Mouse (Mus musculus): ENCODE measurements around the gene B3gnt8. TPM values are rescaled to one million over a fixed set of nuclear protein-coding genes. Genes with fewer than 3 reads are reported as not detected.
A peak's percentile ranks its signal among the peaks of the same experiment; 100 is the strongest.

B3gnt8 gene
- polyA plus RNA-seq, 1 experiment from 2014 or later: 13.5 TPM

- WGBS: 94% methylated on average over 8 of the region's 8 CpGs
- peaks cover 66% of the 10 kb centered on the region for H3K36me3 ChIP-seq
- H3K4me1 ChIP-seq: no peaks in the 10 kb centered on the region
- no peak overlapping the region for H3K9ac ChIP-seq
- no peak overlapping the region for H3K27ac ChIP-seq (replicated peaks)
- H3K4me2 ChIP-seq (replicated peaks): no peak overlapping the region
- H3K27me3 ChIP-seq: no peaks in the 10 kb centered on the region
- no peaks in the 10 kb centered on the region for H3K9me3 ChIP-seq (replicated peaks)
- no peak for ATAC-seq (ENCODE audit: insufficient number of reproducible peaks, low FRiP score, low TSS enrichment, low read depth)
- no peak overlapping the region for H3K4me3 ChIP-seq (replicated peaks)
These were observed 39.9 kb downstream of the B3gnt8 start for GRCm38 (mm10) chr7:25666381-25666780.

- Histone ChIP-seq H3K27ac (replicated peaks) (no peak overlapping the region), H3K4me3 (replicated peaks) (no peak overlapping the region), H3K9me3 (replicated peaks) (no peaks in the 10 kb centered on the region), H3K4me2 (replicated peaks) (no peak overlapping the region), H3K9ac (no peak overlapping the region), H3K4me1 (no peaks in the 10 kb centered on the region), H3K27me3 (peaks cover 12% of the 10 kb centered on the region), H3K36me3 (peaks cover 50% of the 10 kb centered on the region)
- no peak for ATAC-seq (ENCODE audit: insufficient number of reproducible peaks, low FRiP score, low TSS enrichment, low read depth)
- WGBS: 84% methylated on average over 10 of the region's 10 CpGs
These were observed 42.7 kb downstream of the B3gnt8 start for GRCm38 (mm10) chr7:25669158-25669557.

GRCm38 (mm10) chr7:25669631-25670030 lies 43.2 kb downstream of the B3gnt8 start:
- WGBS: 80% methylated on average over 9 of the region's 9 CpGs
- Histone ChIP-seq H3K36me3 (peaks cover 46% of the 10 kb centered on the region), H3K4me2 (replicated peaks) (no peak overlapping the region), H3K27ac (replicated peaks) (no peak overlapping the region), H3K27me3 (peaks cover 17% of the 10 kb centered on the region), H3K4me3 (replicated peaks) (no peak overlapping the region), H3K9ac (no peak overlapping the region), H3K4me1 (peaks cover 4% of the 10 kb centered on the region), H3K9me3 (replicated peaks) (no peaks in the 10 kb centered on the region)
- ATAC-seq (ENCODE audit: insufficient number of reproducible peaks, low FRiP score, low TSS enrichment, low read depth): no peak

- Histone ChIP-seq H3K4me1 (peaks cover 8% of the 10 kb centered on the region), H3K27ac (replicated peaks) (no peak overlapping the region), H3K4me2 (replicated peaks) (no peak overlapping the region), H3K4me3 (replicated peaks) (no peak overlapping the region), H3K9ac (no peak overlapping the region), H3K27me3 (peaks cover 22% of the 10 kb centered on the region), H3K9me3 (replicated peaks) (no peaks in the 10 kb centered on the region), H3K36me3 (peaks cover 41% of the 10 kb centered on the region)
- 81% methylated on average over 4 of the region's 4 CpGs for WGBS
- ATAC-seq (ENCODE audit: insufficient number of reproducible peaks, low FRiP score, low TSS enrichment, low read depth): no peak
These were observed 43.6 kb downstream of the B3gnt8 start for GRCm38 (mm10) chr7:25670096-25670495.

- H3K4me2 ChIP-seq (replicated peaks): no peak overlapping the region
- H3K27me3 ChIP-seq: peaks cover 28% of the 10 kb centered on the region
- H3K27ac ChIP-seq (replicated peaks): no peak overlapping the region
- H3K4me1 ChIP-seq: peaks cover 16% of the 10 kb centered on the region
- 70% methylated on average over 2 of the region's 2 CpGs for WGBS
- H3K36me3 ChIP-seq: peaks cover 25% of the 10 kb centered on the region
- H3K4me3 ChIP-seq (replicated peaks): no peak overlapping the region
- no peak for ATAC-seq (ENCODE audit: insufficient number of reproducible peaks, low FRiP score, low TSS enrichment, low read depth)
- no peaks in the 10 kb centered on the region for H3K9me3 ChIP-seq (replicated peaks)
- no peak overlapping the region for H3K9ac ChIP-seq
These were observed 45.2 kb downstream of the B3gnt8 start for GRCm38 (mm10) chr7:25671686-25672085.

GRCm38 (mm10) chr7:25672442-25672841 lies 46.0 kb downstream of the B3gnt8 start:
- H3K9ac ChIP-seq: no peak overlapping the region
- ATAC-seq (ENCODE audit: insufficient number of reproducible peaks, low FRiP score, low TSS enrichment, low read depth): no peak
- no peak overlapping the region for H3K27ac ChIP-seq (replicated peaks)
- H3K4me2 ChIP-seq (replicated peaks): no peak overlapping the region
- H3K4me1 ChIP-seq: peaks cover 18% of the 10 kb centered on the region
- H3K9me3 ChIP-seq (replicated peaks): no peaks in the 10 kb centered on the region
- 47% methylated on average over 4 of the region's 4 CpGs for WGBS
- peaks cover 28% of the 10 kb centered on the region for H3K27me3 ChIP-seq
- no peak overlapping the region for H3K4me3 ChIP-seq (replicated peaks)
- H3K36me3 ChIP-seq: peaks cover 19% of the 10 kb centered on the region

- Histone ChIP-seq H3K36me3 (peaks cover 1% of the 10 kb centered on the region; the same call in 1 of the 2 replicates), H3K4me3 (replicated peaks) (peak overlapping the region; percentile 36; the same call in 1 of the 2 replicates), H3K9ac (no peak overlapping the region), H3K4me1 (peaks cover 18% of the 10 kb centered on the region), H3K4me2 (replicated peaks) (peak overlapping the region; percentile 66), H3K27me3 (peaks cover 33% of the 10 kb centered on the region), H3K9me3 (replicated peaks) (no peaks in the 10 kb centered on the region), H3K27ac (replicated peaks) (no peak overlapping the region)
- WGBS: 27% methylated on average over 9 of the region's 9 CpGs
- no peak for ATAC-seq (ENCODE audit: insufficient number of reproducible peaks, low FRiP score, low TSS enrichment, low read depth)
These were observed 47.8 kb downstream of the B3gnt8 start for GRCm38 (mm10) chr7:25674297-25674696.

GRCm38 (mm10) chr7:25674719-25675300 lies 48.4 kb downstream of the B3gnt8 start, which contains the start of gene Tmem91:
Gene Tmem91, minus strand, starts transcription at chr7:25675166.
- no peak for ATAC-seq (ENCODE audit: insufficient number of reproducible peaks, low FRiP score, low TSS enrichment, low read depth)
- Histone ChIP-seq H3K4me3 (replicated peaks) (peak within 1 kb of the TSS; percentile 36), H3K9me3 (replicated peaks) (no peaks in the 10 kb centered on the region), H3K27ac (replicated peaks) (no peak within 1 kb of the TSS), H3K4me2 (replicated peaks) (peak within 1 kb of the TSS; percentile 66), H3K36me3 (no peaks in the 10 kb centered on the region), H3K4me1 (peaks cover 19% of the 10 kb centered on the region), H3K27me3 (peaks cover 34% of the 10 kb centered on the region), H3K9ac (no peak within 1 kb of the TSS)
- WGBS: 3% methylated on average over 29 of the region's 29 CpGs

- no peaks in the 10 kb centered on the region for H3K9me3 ChIP-seq (replicated peaks)
- no peak for ATAC-seq (ENCODE audit: insufficient number of reproducible peaks, low FRiP score, low TSS enrichment, low read depth)
- 49% methylated on average over 6 of the region's 6 CpGs for WGBS
- peak overlapping the region; percentile 66; the same call in 1 of the 2 replicates for H3K4me2 ChIP-seq (replicated peaks)
- H3K4me3 ChIP-seq (replicated peaks): peak overlapping the region; percentile 36
- peaks cover 34% of the 10 kb centered on the region for H3K27me3 ChIP-seq
- no peak overlapping the region for H3K27ac ChIP-seq (replicated peaks)
- no peaks in the 10 kb centered on the region for H3K36me3 ChIP-seq
- peaks cover 25% of the 10 kb centered on the region for H3K4me1 ChIP-seq
- H3K9ac ChIP-seq: no peak overlapping the region
These were observed 49.0 kb downstream of the B3gnt8 start for GRCm38 (mm10) chr7:25675405-25675804.

GRCm38 (mm10) chr7:25676085-25676781 lies 49.8 kb downstream of the B3gnt8 start:
- WGBS: 46% methylated on average over 15 of the region's 15 CpGs
- Histone ChIP-seq H3K36me3 (no peaks in the 10 kb centered on the region), H3K4me2 (replicated peaks) (peak overlapping the region; percentile 12; the same call in 1 of the 2 replicates), H3K4me1 (peaks cover 28% of the 10 kb centered on the region), H3K27ac (replicated peaks) (no peak overlapping the region), H3K4me3 (replicated peaks) (no peak overlapping the region), H3K27me3 (peaks cover 34% of the 10 kb centered on the region), H3K9me3 (replicated peaks) (no peaks in the 10 kb centered on the region), H3K9ac (no peak overlapping the region)
- ATAC-seq (ENCODE audit: insufficient number of reproducible peaks, low FRiP score, low TSS enrichment, low read depth): no peak

- no peak overlapping the region for H3K4me2 ChIP-seq (replicated peaks)
- WGBS: 88% methylated on average over 7 of the region's 7 CpGs
- H3K9ac ChIP-seq: no peak overlapping the region
- peaks cover 36% of the 10 kb centered on the region for H3K4me1 ChIP-seq
- no peak for ATAC-seq (ENCODE audit: insufficient number of reproducible peaks, low FRiP score, low TSS enrichment, low read depth)
- no peaks in the 10 kb centered on the region for H3K36me3 ChIP-seq
- H3K9me3 ChIP-seq (replicated peaks): no peaks in the 10 kb centered on the region
- H3K27ac ChIP-seq (replicated peaks): peak overlapping the region; percentile 8; the same call in 1 of the 2 replicates
- peaks cover 34% of the 10 kb centered on the region for H3K27me3 ChIP-seq
- no peak overlapping the region for H3K4me3 ChIP-seq (replicated peaks)
These were observed 50.6 kb downstream of the B3gnt8 start for GRCm38 (mm10) chr7:25677013-25677412.
